ENCODE assay signal across 8 mouse cellular contexts in the genomic region with DNA sequence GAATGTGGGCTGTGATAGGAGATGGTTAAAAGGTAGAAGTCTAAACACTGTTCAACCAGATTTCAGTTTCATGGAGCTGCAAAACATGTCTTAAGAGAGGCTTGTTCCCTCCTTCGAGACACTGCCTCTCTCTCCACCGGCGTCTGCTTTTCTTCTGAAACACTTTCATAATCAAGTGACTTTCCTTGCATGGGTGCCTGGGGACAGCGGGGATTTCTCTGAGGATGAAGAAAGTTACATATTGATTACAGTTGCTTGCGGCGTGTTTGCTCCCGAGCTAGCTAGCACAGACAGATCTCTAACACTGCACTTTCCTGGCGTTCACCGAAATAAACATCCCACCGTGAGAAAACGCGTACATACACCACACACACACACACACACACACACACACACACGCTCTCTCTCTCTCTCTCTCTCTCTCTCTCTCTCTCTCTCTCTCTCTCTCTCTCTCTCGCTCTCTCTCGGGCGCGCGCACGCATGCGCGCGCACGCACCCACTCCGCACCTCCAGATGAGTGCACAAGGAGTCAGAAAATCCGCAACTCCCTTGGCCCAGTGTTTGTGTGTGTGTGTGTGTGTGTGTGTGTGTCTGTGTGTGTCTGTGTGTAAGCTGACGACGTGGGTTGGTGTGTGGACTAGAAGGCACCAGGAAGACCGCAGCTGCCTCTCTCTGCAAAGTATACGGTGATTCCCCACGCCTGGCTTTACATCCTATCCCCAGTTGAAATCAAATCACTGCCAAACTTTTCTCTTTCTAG. TPM values are rescaled to one million over a fixed set of nuclear protein-coding genes. Genes with fewer than 3 reads are reported as not detected.
DNase-seq lines count a peak whose midpoint lies in the region; ATAC-seq and TF ChIP-seq lines count a peak whose summit lies in the region.

No protein-coding gene starts in this region.

- no peaks in the 10 kb centered on the region for H3K36me3 ChIP-seq in limb, embryonic 14.5 days (ENCODE audit: control insufficient read depth, insufficient read depth, low read length)
- no peaks in the 10 kb centered on the region for H3K36me3 ChIP-seq in neural tube, embryonic 11.5 days (ENCODE audit: control insufficient read depth, insufficient read depth, low read length)

- H3K4me3 ChIP-seq in brown adipose tissue, adult 24 weeks (ENCODE audit: insufficient read depth, low read depth, low read length): peak overlapping the region; percentile 78
- peak overlapping the region; percentile 56 for H3K4me3 ChIP-seq in limb, embryonic 14.5 days (replicated peaks; ENCODE audit: low read length)
- H3K4me3 ChIP-seq in neural tube, embryonic 11.5 days (ENCODE audit: low read depth, low read length): peak overlapping the region; percentile 57

- H3K9me3 ChIP-seq in limb, embryonic 14.5 days (ENCODE audit: control insufficient read depth, low read length): no peaks in the 10 kb centered on the region
- H3K9me3 ChIP-seq in neural tube, embryonic 11.5 days (ENCODE audit: control insufficient read depth, low read length): no peaks in the 10 kb centered on the region

- H3K4me2 ChIP-seq in limb, embryonic 14.5 days (replicated peaks; ENCODE audit: low read depth, low read length, severe bottlenecking): peak overlapping the region; percentile 92
- peak overlapping the region; percentile 93 for H3K4me2 ChIP-seq in neural tube, embryonic 11.5 days (ENCODE audit: low read depth)

- peak; percentile 32 for ATAC-seq in limb, embryonic 14.5 days (ENCODE audit: low FRiP score, low read depth)
- ATAC-seq in neural tube, embryonic 11.5 days (ENCODE audit: insufficient read depth, low FRiP score, low TSS enrichment): peak; percentile 43

- H3K4me1 ChIP-seq in brown adipose tissue, adult 24 weeks (ENCODE audit: control insufficient read depth, insufficient read depth, insufficient read length, low read length): no peaks in the 10 kb centered on the region
- H3K4me1 ChIP-seq in limb, embryonic 14.5 days (ENCODE audit: control insufficient read depth, insufficient read depth, low read length): peaks cover 10% of the 10 kb centered on the region
- peaks cover 3% of the 10 kb centered on the region; the same call in 1 of the 2 replicates for H3K4me1 ChIP-seq in neural tube, embryonic 11.5 days (ENCODE audit: control insufficient read depth, insufficient read depth, low read length)

- H3K27ac ChIP-seq in brown adipose tissue, adult 24 weeks (replicated peaks; ENCODE audit: low read depth, low read length): no peak overlapping the region
- H3K27ac ChIP-seq in limb, embryonic 14.5 days (replicated peaks; ENCODE audit: low read depth, low read length): peak overlapping the region; percentile 43; the same call in 1 of the 2 replicates
- H3K27ac ChIP-seq in neural tube, embryonic 11.5 days (ENCODE audit: low read depth, low read length): peak overlapping the region; percentile 72

- peak overlapping the region; percentile 49 for H3K9ac ChIP-seq in limb, embryonic 14.5 days (ENCODE audit: low read depth, low read length, severe bottlenecking)
- H3K9ac ChIP-seq in neural tube, embryonic 11.5 days (ENCODE audit: low read length): peak overlapping the region; percentile 61

- H3K27me3 ChIP-seq in limb, embryonic 14.5 days (ENCODE audit: control insufficient read depth, insufficient read depth, low read length): peaks cover 23% of the 10 kb centered on the region
- H3K27me3 ChIP-seq in neural tube, embryonic 11.5 days (ENCODE audit: control insufficient read depth, insufficient read depth, low read length): peaks cover 20% of the 10 kb centered on the region

- under 1% methylated on average over 28 of the region's 30 CpGs for WGBS in limb, embryonic 14.5 days
- WGBS in neural tube, embryonic 11.5 days: under 1% methylated on average over 27 of the region's 30 CpGs

- TF ChIP-seq POLR2A in limb, embryonic 14.5 days (IDR thresholded peaks at IDR 0.05; ENCODE audit: borderline replicate concordance, extremely low read depth, insufficient read depth, insufficient read length): no peak

- peak; percentile 9 to 56 for DNase-seq in adrenal gland, adult (ENCODE audit: inconsistent age in 2 of 2, low spot score in 1 of 2)
- DNase-seq in adrenal gland, postnatal 36 days: no peak
- peak; percentile 20 to 61 for DNase-seq in frontal cortex, adult 2 months (ENCODE audit: extremely low spot score in 1 of 2, low spot score in 1 of 2)
- DNase-seq in kidney, adult 11 months: peak; percentile 4
- no peak for DNase-seq in limb, embryonic 14.5 days (ENCODE audit: low spot score)
- peak; percentile 81 for DNase-seq in neural tube, embryonic 11.5 days (ENCODE audit: low spot score)
- no peak for DNase-seq in ovary, postnatal 36 days (ENCODE audit: low spot score)

RNA-seq across cellular contexts. Expression of a gene that starts 0.7 kb away (rescaled TPM):
- 1 to 10 TPM; 5.7 to 8.5 TPM for total RNA-seq in adrenal gland, postnatal 36 days (2021)
- 0.42 and 0.48 TPM in 2 replicates for polyA plus RNA-seq in brown adipose tissue, adult 24 weeks (2012; ENCODE audit: insufficient read depth, insufficient read length, missing spikeins)
- polyA plus RNA-seq in frontal cortex, adult 2 months (2012; rRNA removed): 13.3 and 15.9 TPM in 2 replicates
- 3.8 and 4.5 TPM in 2 replicates for polyA plus RNA-seq in limb, embryonic 14.5 days (2012; rRNA removed)
- polyA plus RNA-seq in limb, embryonic 14.5 days (2014; fragmentation: Nextera tagmentation; extraction: Ambion mirVana): 6.3 and 7.3 TPM in 2 replicates
- 8.6 and 8.7 TPM in 2 replicates for polyA plus RNA-seq in neural tube, embryonic 11.5 days (2014; fragmentation: Nextera tagmentation; extraction: Ambion mirVana)

Comparison
In these comparisons a context has a peak if more than half of its experiments do, and no peak if none do; other contexts are left out.
1. DNase-seq: peak in adrenal gland, adult (2 of 2), frontal cortex, adult 2 months (2 of 2), kidney, adult 11 months (single experiment) and neural tube, embryonic 11.5 days (single experiment); none in adrenal gland, postnatal 36 days (0 of 2), limb, embryonic 14.5 days (single experiment) and ovary, postnatal 36 days (single experiment).
2. Peak in every context shown above with its lines, with median percentiles within 50 percentile points of each other: H3K4me3 ChIP-seq.